Mouse (Mus musculus): ENCODE measurements around the gene Zfp410. TPM values are rescaled to one million over a fixed set of nuclear protein-coding genes. Genes with fewer than 3 reads are reported as not detected.

The Zfp410 gene
- polyA plus RNA-seq, 1 experiment from 2014 or later: 68.0 TPM

DNA sequence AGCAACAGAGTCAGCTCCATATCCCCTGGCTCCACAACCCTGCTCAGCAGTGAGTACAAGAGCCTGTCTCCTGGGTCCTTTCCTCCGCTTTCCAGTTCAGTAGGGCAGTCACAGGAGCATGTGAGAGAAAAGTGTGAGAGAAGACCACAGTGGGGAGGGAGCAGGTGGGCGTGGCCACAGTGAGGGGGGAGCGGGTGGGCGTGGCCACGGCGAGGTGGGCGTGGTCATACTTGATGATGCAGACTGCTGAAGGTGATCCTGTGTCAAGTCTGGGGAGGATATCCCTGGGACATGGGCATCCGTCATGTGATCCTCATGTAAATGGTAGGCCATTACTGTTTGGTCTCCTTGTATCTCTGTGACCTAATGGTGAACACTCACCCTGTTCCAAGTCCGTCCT is 50.3 kb downstream of the Zfp410 start:
- Histone ChIP-seq H3K9ac (replicated peaks; ENCODE audit: low read depth, low read length) (no peak overlapping the region), H3K9me3 (ENCODE audit: control insufficient read depth, low read length) (no peaks in the 10 kb centered on the region), H3K27ac (ENCODE audit: low read depth, low read length) (no peak overlapping the region), H3K4me3 (ENCODE audit: low read depth, low read length) (no peak overlapping the region), H3K36me3 (ENCODE audit: control insufficient read depth, insufficient read depth, low read length) (peaks cover 37% of the 10 kb centered on the region), H3K4me1 (ENCODE audit: control insufficient read depth, insufficient read depth, low read length) (peaks cover 9% of the 10 kb centered on the region; the same call in 1 of the 2 replicates), H3K27me3 (ENCODE audit: control insufficient read depth, insufficient read depth, low read length) (no peaks in the 10 kb centered on the region; the same call in 1 of the 2 replicates), H3K4me2 (ENCODE audit: low read depth, low read length) (no peak overlapping the region)
- WGBS: 71% methylated on average over 9 of the region's 9 CpGs
- no peak for ATAC-seq (ENCODE audit: low read depth)

DNA sequence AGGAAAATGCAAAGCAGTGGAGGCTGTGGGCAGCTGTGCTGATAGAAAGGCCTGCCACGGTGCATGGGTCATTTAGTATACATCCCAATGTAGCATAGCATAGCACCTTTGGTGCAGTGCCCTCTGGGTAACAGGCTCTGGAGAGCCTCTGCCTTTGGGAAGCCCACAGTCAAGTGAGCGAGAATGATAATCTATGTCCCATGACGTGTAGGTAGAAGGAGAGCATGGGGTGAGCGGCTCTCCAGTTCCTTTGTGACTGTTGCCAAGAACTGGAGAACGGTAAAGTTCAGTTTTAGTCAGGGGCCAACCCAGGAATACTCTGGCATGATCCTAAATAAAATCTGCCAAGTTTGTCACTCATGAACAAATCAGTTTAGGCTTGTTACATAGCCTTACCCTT is 55.0 kb downstream of the Zfp410 start:
- Histone ChIP-seq H3K36me3 (ENCODE audit: control insufficient read depth, insufficient read depth, low read length) (peaks cover 44% of the 10 kb centered on the region), H3K9me3 (ENCODE audit: control insufficient read depth, low read length) (no peaks in the 10 kb centered on the region), H3K27ac (ENCODE audit: low read depth, low read length) (no peak overlapping the region), H3K4me2 (ENCODE audit: low read depth, low read length) (no peak overlapping the region), H3K9ac (replicated peaks; ENCODE audit: low read depth, low read length) (no peak overlapping the region), H3K4me1 (ENCODE audit: control insufficient read depth, insufficient read depth, low read length) (peaks cover 11% of the 10 kb centered on the region; the same call in 1 of the 2 replicates), H3K4me3 (ENCODE audit: low read depth, low read length) (no peak overlapping the region), H3K27me3 (ENCODE audit: control insufficient read depth, insufficient read depth, low read length) (no peaks in the 10 kb centered on the region)
- no peak for ATAC-seq (ENCODE audit: low read depth)
- 95% methylated on average over 5 of the region's 5 CpGs for WGBS

DNA sequence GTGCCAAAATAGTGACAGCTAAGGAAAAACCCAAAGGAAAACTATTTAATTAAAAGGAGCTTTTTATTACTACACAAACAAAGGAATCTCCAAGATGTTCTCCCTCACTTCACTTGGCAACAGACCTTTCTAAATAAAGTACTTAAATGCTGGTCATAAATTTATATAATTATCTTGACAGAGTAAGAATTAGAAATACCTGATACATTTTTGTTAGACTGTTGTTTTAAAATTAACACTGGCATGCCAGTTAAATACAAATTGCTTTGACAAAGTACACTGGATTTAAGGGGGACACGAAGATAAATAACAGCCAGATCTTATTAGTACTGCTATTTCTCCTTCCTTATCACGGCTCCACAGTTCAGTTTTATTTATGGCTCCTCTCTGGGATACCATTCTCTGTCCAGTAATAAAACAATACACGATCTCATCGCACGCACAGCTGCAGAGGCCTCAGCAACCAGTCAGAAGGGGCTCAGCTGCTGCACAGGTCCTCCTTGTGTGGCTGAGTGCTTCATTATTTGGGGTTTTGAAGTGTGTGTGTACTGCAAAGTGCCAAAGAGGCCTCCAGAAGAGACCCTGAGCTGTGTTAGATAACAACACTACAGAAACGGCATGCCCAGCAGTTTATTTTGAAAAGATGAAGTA is 57.3 kb downstream of the Zfp410 start:
- no peak overlapping the region for H3K9ac ChIP-seq (replicated peaks; ENCODE audit: low read depth, low read length)
- peak; percentile 69; the same call in 1 of the 2 replicates for ATAC-seq (ENCODE audit: low read depth)
- H3K27ac ChIP-seq (ENCODE audit: low read depth, low read length): peak overlapping the region; percentile 13; the same call in 1 of the 2 replicates
- peaks cover 32% of the 10 kb centered on the region for H3K36me3 ChIP-seq (ENCODE audit: control insufficient read depth, insufficient read depth, low read length)
- no peaks in the 10 kb centered on the region for H3K27me3 ChIP-seq (ENCODE audit: control insufficient read depth, insufficient read depth, low read length)
- H3K4me2 ChIP-seq (ENCODE audit: low read depth, low read length): no peak overlapping the region
- no peak overlapping the region for H3K4me3 ChIP-seq (ENCODE audit: low read depth, low read length)
- H3K4me1 ChIP-seq (ENCODE audit: control insufficient read depth, insufficient read depth, low read length): peaks cover 11% of the 10 kb centered on the region; the same call in 1 of the 2 replicates
- 32% methylated on average over 6 of the region's 6 CpGs for WGBS
- H3K9me3 ChIP-seq (ENCODE audit: control insufficient read depth, low read length): no peaks in the 10 kb centered on the region

DNA sequence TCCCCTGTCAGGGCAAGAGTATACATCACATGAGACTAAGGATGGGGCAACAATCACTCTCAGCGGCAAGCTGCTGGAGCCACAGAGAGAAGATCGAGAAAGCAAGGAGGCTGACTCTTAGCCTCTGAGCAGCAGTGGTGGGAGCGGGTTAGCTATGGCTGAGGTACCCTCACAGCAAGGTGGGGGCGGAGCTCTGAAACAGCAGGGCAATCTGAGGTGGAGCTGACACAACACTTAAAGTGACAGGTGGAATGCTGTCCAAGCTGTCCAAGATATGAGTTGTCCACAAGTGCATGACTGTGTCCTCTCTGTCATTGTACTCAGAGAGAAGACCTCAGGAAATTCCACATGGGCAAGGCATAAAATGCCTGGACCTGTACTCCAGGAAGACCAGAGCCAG is 65.7 kb downstream of the Zfp410 start:
- no peak overlapping the region for H3K4me3 ChIP-seq (ENCODE audit: low read depth, low read length)
- no peaks in the 10 kb centered on the region for H3K4me1 ChIP-seq (ENCODE audit: control insufficient read depth, insufficient read depth, low read length)
- no peak overlapping the region for H3K4me2 ChIP-seq (ENCODE audit: low read depth, low read length)
- no peak for ATAC-seq (ENCODE audit: low read depth)
- H3K27ac ChIP-seq (ENCODE audit: low read depth, low read length): no peak overlapping the region
- H3K27me3 ChIP-seq (ENCODE audit: control insufficient read depth, insufficient read depth, low read length): no peaks in the 10 kb centered on the region
- no peaks in the 10 kb centered on the region; the same call in 1 of the 2 replicates for H3K36me3 ChIP-seq (ENCODE audit: control insufficient read depth, insufficient read depth, low read length)
- H3K9me3 ChIP-seq (ENCODE audit: control insufficient read depth, low read length): no peaks in the 10 kb centered on the region
- WGBS: 84% methylated on average over 4 of the region's 4 CpGs
- no peak overlapping the region for H3K9ac ChIP-seq (replicated peaks; ENCODE audit: low read depth, low read length)

DNA sequence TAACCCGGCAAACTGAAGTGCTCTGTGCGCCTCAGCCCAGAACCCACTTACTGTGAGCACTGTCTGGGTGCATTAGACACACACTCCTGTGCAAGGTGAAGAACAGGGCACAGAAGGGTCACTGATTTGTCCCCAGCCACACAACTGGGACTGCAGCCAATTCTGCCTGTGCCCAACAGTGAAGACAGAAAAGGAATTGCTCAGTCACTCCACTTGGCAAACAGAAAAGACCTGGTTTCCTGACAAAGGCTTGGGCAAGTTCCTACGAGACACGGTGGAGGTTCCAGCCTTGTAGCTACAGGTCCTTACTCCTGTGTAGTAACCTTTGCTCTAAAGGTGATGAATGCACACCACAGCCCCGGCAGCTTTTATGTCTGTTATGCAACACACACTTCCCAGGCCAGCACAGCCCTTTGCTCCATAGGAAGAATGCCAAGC is 68.0 kb downstream of the Zfp410 start:
- Histone ChIP-seq H3K4me1 (ENCODE audit: control insufficient read depth, insufficient read depth, low read length) (no peaks in the 10 kb centered on the region), H3K9me3 (ENCODE audit: control insufficient read depth, low read length) (no peaks in the 10 kb centered on the region), H3K9ac (replicated peaks; ENCODE audit: low read depth, low read length) (no peak overlapping the region), H3K4me2 (ENCODE audit: low read depth, low read length) (no peak overlapping the region), H3K27ac (ENCODE audit: low read depth, low read length) (no peak overlapping the region), H3K36me3 (ENCODE audit: control insufficient read depth, insufficient read depth, low read length) (no peaks in the 10 kb centered on the region; the same call in 1 of the 2 replicates), H3K4me3 (ENCODE audit: low read depth, low read length) (no peak overlapping the region), H3K27me3 (ENCODE audit: control insufficient read depth, insufficient read depth, low read length) (no peaks in the 10 kb centered on the region)
- 67% methylated on average over 5 of the region's 5 CpGs for WGBS
- ATAC-seq (ENCODE audit: low read depth): no peak

DNA sequence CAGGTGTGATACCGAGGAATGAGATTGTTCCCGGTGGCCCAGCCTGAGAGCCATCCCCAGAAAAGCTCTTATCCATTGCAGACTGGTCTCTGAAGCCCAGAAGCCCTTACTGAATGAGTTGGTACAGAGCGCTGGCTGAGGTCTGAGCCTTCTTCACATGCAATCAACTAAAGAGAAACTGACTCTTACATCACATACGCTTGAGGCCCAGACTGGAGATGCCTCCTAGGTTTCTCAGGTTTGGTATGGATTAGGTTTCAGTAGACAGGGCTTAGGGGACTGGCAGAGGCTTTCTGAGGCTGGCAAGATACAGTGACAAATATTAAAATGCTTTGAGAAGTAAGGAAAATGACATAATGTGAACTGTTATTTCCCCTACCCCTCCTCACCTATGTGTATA is 68.8 kb downstream of the Zfp410 start:
- Histone ChIP-seq H3K9ac (replicated peaks; ENCODE audit: low read depth, low read length) (no peak overlapping the region), H3K4me3 (ENCODE audit: low read depth, low read length) (no peak overlapping the region), H3K4me2 (ENCODE audit: low read depth, low read length) (no peak overlapping the region), H3K9me3 (ENCODE audit: control insufficient read depth, low read length) (no peaks in the 10 kb centered on the region), H3K27me3 (ENCODE audit: control insufficient read depth, insufficient read depth, low read length) (no peaks in the 10 kb centered on the region), H3K36me3 (ENCODE audit: control insufficient read depth, insufficient read depth, low read length) (no peaks in the 10 kb centered on the region; the same call in 1 of the 2 replicates), H3K27ac (ENCODE audit: low read depth, low read length) (no peak overlapping the region), H3K4me1 (ENCODE audit: control insufficient read depth, insufficient read depth, low read length) (no peaks in the 10 kb centered on the region)
- ATAC-seq (ENCODE audit: low read depth): no peak
- WGBS: 94% methylated on average over 4 of the region's 4 CpGs

GRCm38 (mm10) chr12:84388097-84388496 is 71.4 kb downstream of the Zfp410 start:
- Histone ChIP-seq H3K36me3 (ENCODE audit: control insufficient read depth, insufficient read depth, low read length) (no peaks in the 10 kb centered on the region; the same call in 1 of the 2 replicates), H3K27me3 (ENCODE audit: control insufficient read depth, insufficient read depth, low read length) (no peaks in the 10 kb centered on the region), H3K4me2 (ENCODE audit: low read depth, low read length) (no peak overlapping the region), H3K9ac (replicated peaks; ENCODE audit: low read depth, low read length) (no peak overlapping the region), H3K4me1 (ENCODE audit: control insufficient read depth, insufficient read depth, low read length) (no peaks in the 10 kb centered on the region), H3K9me3 (ENCODE audit: control insufficient read depth, low read length) (no peaks in the 10 kb centered on the region), H3K27ac (ENCODE audit: low read depth, low read length) (no peak overlapping the region), H3K4me3 (ENCODE audit: low read depth, low read length) (no peak overlapping the region)
- WGBS: 91% methylated on average over 8 of the region's 8 CpGs
- ATAC-seq (ENCODE audit: low read depth): no peak

DNA sequence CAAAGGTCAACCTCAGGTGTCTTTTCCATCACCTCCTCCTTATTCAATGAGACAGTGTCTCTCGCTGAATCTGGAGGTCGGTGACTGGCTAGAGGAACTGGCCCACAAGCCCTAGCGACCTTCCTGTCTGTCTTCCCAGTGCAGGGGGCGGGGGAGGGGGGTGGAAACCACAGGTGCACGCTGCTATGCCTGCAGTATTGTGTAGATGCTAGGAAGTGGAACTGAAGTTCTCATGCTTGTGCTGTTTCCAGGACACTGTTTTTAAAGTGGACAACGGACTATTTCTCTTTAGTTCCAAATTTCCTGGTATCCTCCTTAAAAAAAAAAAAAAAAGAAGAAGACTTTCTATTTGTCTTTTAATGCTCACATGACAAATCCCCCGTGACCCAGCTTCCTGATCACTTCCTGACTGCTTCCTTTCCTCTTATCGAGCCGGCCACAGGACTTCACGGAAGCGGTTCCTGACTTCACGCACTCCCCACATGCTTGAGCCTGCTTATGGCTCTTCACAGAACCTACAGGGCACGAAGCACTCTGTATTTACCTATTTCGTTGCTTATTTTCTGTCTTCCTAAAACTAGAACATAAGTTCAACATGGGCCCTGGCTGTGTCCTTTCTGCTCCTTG is 72.2 kb downstream of the Zfp410 start:
- Histone ChIP-seq H3K4me2 (ENCODE audit: low read depth, low read length) (no peak overlapping the region), H3K27me3 (ENCODE audit: control insufficient read depth, insufficient read depth, low read length) (no peaks in the 10 kb centered on the region), H3K27ac (ENCODE audit: low read depth, low read length) (no peak overlapping the region), H3K4me1 (ENCODE audit: control insufficient read depth, insufficient read depth, low read length) (no peaks in the 10 kb centered on the region), H3K36me3 (ENCODE audit: control insufficient read depth, insufficient read depth, low read length) (no peaks in the 10 kb centered on the region; the same call in 1 of the 2 replicates), H3K9ac (replicated peaks; ENCODE audit: low read depth, low read length) (no peak overlapping the region), H3K4me3 (ENCODE audit: low read depth, low read length) (no peak overlapping the region), H3K9me3 (ENCODE audit: control insufficient read depth, low read length) (no peaks in the 10 kb centered on the region)
- WGBS: 75% methylated on average over 14 of the region's 14 CpGs
- no peak for ATAC-seq (ENCODE audit: low read depth)

GRCm38 (mm10) chr12:84390336-84390735 is 73.7 kb downstream of the Zfp410 start:
- Histone ChIP-seq H3K36me3 (ENCODE audit: control insufficient read depth, insufficient read depth, low read length) (no peaks in the 10 kb centered on the region; the same call in 1 of the 2 replicates), H3K27me3 (ENCODE audit: control insufficient read depth, insufficient read depth, low read length) (no peaks in the 10 kb centered on the region), H3K4me1 (ENCODE audit: control insufficient read depth, insufficient read depth, low read length) (no peaks in the 10 kb centered on the region), H3K9ac (replicated peaks; ENCODE audit: low read depth, low read length) (no peak overlapping the region), H3K4me2 (ENCODE audit: low read depth, low read length) (no peak overlapping the region), H3K9me3 (ENCODE audit: control insufficient read depth, low read length) (no peaks in the 10 kb centered on the region), H3K4me3 (ENCODE audit: low read depth, low read length) (no peak overlapping the region), H3K27ac (ENCODE audit: low read depth, low read length) (no peak overlapping the region)
- WGBS: 90% methylated on average over 6 of the region's 6 CpGs
- ATAC-seq (ENCODE audit: low read depth): no peak
